Comparison of ENCODE assay signal across 14 mouse cellular contexts in the genomic region with DNA sequence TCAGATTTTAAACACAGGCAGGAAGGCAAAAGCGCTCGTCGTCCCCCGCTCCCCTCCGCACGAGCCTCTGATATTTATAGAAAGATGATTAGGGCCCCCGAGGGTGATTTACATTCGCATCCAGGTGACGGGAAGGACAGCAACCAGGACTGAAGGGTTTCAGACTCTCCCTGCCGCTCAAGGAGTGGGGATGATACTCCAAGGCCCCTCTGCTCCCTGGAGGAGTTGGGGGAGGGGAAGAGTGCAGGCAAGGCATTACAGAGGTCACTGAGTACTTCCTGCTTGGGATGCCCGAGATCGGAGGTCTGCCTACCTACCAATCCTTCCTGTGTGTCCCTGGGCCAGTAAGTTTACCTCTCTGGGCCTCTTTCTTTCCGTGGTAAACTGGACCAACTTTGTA. TPM values are rescaled to one million over a fixed set of nuclear protein-coding genes. Genes with fewer than 3 reads are reported as not detected.
DNase-seq lines count a peak whose midpoint lies in the region; ATAC-seq and TF ChIP-seq lines count a peak whose summit lies in the region.
"Had no signal": no experiment of that assay in that cellular context is flagged by ENCODE, and none has a peak within 500 bp of the region (broad histone marks: within the 10 kb centered on the region; RNA-seq: fewer than 3 reads in every experiment).

No protein-coding gene starts in this region.

- WGBS in heart, embryonic 15.5 days, result 16% methylated on average over 13 of the region's 13 CpGs
- WGBS in embryonic facial prominence, embryonic 13.5 days, result 13% methylated on average over 13 of the region's 13 CpGs
- WGBS in midbrain, embryonic 14.5 days, result 19% methylated on average over 13 of the region's 13 CpGs

- H3K9me3 ChIP-seq in heart, embryonic 15.5 days (replicated peaks), result no peaks in the 10 kb centered on the region
- H3K9me3 ChIP-seq in ES-Bruce4 (replicated peaks; ENCODE audit: control insufficient read depth, insufficient read depth, low read length, poor library complexity, severe bottlenecking), result no peaks in the 10 kb centered on the region
- H3K9me3 ChIP-seq in embryonic facial prominence, embryonic 13.5 days, result no peaks in the 10 kb centered on the region
- no peaks in the 10 kb centered on the region for H3K9me3 ChIP-seq in midbrain, embryonic 14.5 days (ENCODE audit: control insufficient read depth, low read length)
- H3K9me3 ChIP-seq: liver, embryonic 15.5 days had no signal

- H3K9ac ChIP-seq in heart, embryonic 15.5 days, result no peak overlapping the region
- H3K9ac ChIP-seq in ES-Bruce4 (ENCODE audit: low read depth, poor library complexity, severe bottlenecking), result peak overlapping the region; percentile 14; the same call in 1 of the 2 replicates
- H3K9ac ChIP-seq in embryonic facial prominence, embryonic 13.5 days, result no peak overlapping the region
- peak overlapping the region; percentile 24; the same call in 1 of the 2 replicates for H3K9ac ChIP-seq in midbrain, embryonic 14.5 days (replicated peaks; ENCODE audit: low read length)
- H3K9ac ChIP-seq: liver, embryonic 15.5 days had no signal

- ATAC-seq in heart, embryonic 15.5 days (replicated peaks; ENCODE audit: insufficient number of reproducible peaks, insufficient read depth, low FRiP score, low read depth), result no peak
- ATAC-seq in embryonic facial prominence, embryonic 13.5 days (ENCODE audit: insufficient number of reproducible peaks, insufficient read depth, low FRiP score, low TSS enrichment, low read depth), result no peak
- no peak for ATAC-seq in midbrain, embryonic 14.5 days (ENCODE audit: low FRiP score, low TSS enrichment)

- H3K4me3 ChIP-seq in heart, embryonic 15.5 days, result no peak overlapping the region
- peak overlapping the region; percentile 1; the same call in 1 of the 2 replicates for H3K4me3 ChIP-seq in ES-Bruce4 (ENCODE audit: low read depth, low read length)
- H3K4me3 ChIP-seq in embryonic facial prominence, embryonic 13.5 days, result no peak overlapping the region
- H3K4me3 ChIP-seq in midbrain, embryonic 14.5 days (replicated peaks; ENCODE audit: low read depth, low read length), result no peak overlapping the region
- H3K4me3 ChIP-seq: liver, embryonic 15.5 days had no signal

- peaks cover 9% of the 10 kb centered on the region for H3K4me1 ChIP-seq in heart, embryonic 15.5 days (replicated peaks)
- H3K4me1 ChIP-seq in ES-Bruce4 (ENCODE audit: control insufficient read depth, insufficient read depth, low read length), result peaks cover 2% of the 10 kb centered on the region
- peaks cover 22% of the 10 kb centered on the region for H3K4me1 ChIP-seq in embryonic facial prominence, embryonic 13.5 days
- peaks cover 15% of the 10 kb centered on the region for H3K4me1 ChIP-seq in midbrain, embryonic 14.5 days (ENCODE audit: control insufficient read depth, insufficient read depth, low read length)
- H3K4me1 ChIP-seq: liver, embryonic 15.5 days had no signal

- TF ChIP-seq EP300 in ES-Bruce4 (IDR thresholded peaks at IDR 0.05; ENCODE audit: insufficient read depth, low read depth, low read length), result no peak

- H3K4me2 ChIP-seq in heart, embryonic 15.5 days, result peak overlapping the region; percentile 41
- 0 out of 2 replicates have a peak overlapping the region, but pooled peaks have one; percentile 2 for H3K4me2 ChIP-seq in embryonic facial prominence, embryonic 13.5 days
- H3K4me2 ChIP-seq in midbrain, embryonic 14.5 days (ENCODE audit: low read length), result peak overlapping the region; percentile 38
- H3K4me2 ChIP-seq: liver, embryonic 15.5 days had no signal

- TF ChIP-seq CTCF in ES-Bruce4 (IDR thresholded peaks at IDR 0.05; ENCODE audit: low read depth, low read length), result no peak

- no peaks in the 10 kb centered on the region for H3K36me3 ChIP-seq in heart, embryonic 15.5 days
- H3K36me3 ChIP-seq in ES-Bruce4 (ENCODE audit: control insufficient read depth, insufficient read depth, low read length, poor library complexity, severe bottlenecking), result no peaks in the 10 kb centered on the region
- H3K36me3 ChIP-seq in embryonic facial prominence, embryonic 13.5 days, result no peaks in the 10 kb centered on the region
- H3K36me3 ChIP-seq in midbrain, embryonic 14.5 days (ENCODE audit: control insufficient read depth, insufficient read depth, low read length), result no peaks in the 10 kb centered on the region
- H3K36me3 ChIP-seq: liver, embryonic 15.5 days had no signal

- no peak for TF ChIP-seq POLR2A in ES-Bruce4 (IDR thresholded peaks at IDR 0.05; ENCODE audit: insufficient read depth, low read length)

- DNase-seq in heart, adult 9 months (ENCODE audit: low spot score in 2 of 2), result no peak
- no peak for DNase-seq in midbrain, embryonic 14.5 days
- DNase-seq in lung, postnatal 36 days, result no peak
- DNase-seq in gastrocnemius, postnatal 10 days, result no peak
- DNase-seq: adrenal gland, postnatal 25 days; thymus, postnatal 25 days had no signal

- no peak overlapping the region for H3K27ac ChIP-seq in heart, embryonic 15.5 days
- no peak overlapping the region for H3K27ac ChIP-seq in ES-Bruce4 (ENCODE audit: insufficient read depth, low read length)
- no peak overlapping the region for H3K27ac ChIP-seq in embryonic facial prominence, embryonic 13.5 days
- H3K27ac ChIP-seq in midbrain, embryonic 14.5 days (replicated peaks; ENCODE audit: low read depth, low read length), result peak overlapping the region; percentile 26; the same call in 1 of the 2 replicates
- H3K27ac ChIP-seq: liver, embryonic 15.5 days; stomach, postnatal 0 days had no signal

- H3K27me3 ChIP-seq in heart, embryonic 15.5 days, result peaks cover 100% of the 10 kb centered on the region
- no peaks in the 10 kb centered on the region for H3K27me3 ChIP-seq in ES-Bruce4 (ENCODE audit: control insufficient read depth, insufficient read depth, low read length, poor library complexity, severe bottlenecking)
- peaks cover 63% of the 10 kb centered on the region for H3K27me3 ChIP-seq in embryonic facial prominence, embryonic 13.5 days
- peaks cover 23% of the 10 kb centered on the region for H3K27me3 ChIP-seq in midbrain, embryonic 14.5 days (ENCODE audit: control insufficient read depth, insufficient read depth, low read length)

RNA-seq across cellular contexts. Expression of gene Epha8, which starts 13.4 kb away (rescaled TPM):
- polyA plus RNA-seq in heart, embryonic 15.5 days (2015; fragmentation: Nextera tagmentation; extraction: Ambion mirVana), result 0.04 and 0.08 TPM in 2 replicates
- 0.61 and 0.72 TPM in 2 replicates for polyA plus RNA-seq in ES-Bruce4 (2011; ENCODE audit: insufficient read depth, insufficient read length, low read depth, missing spikeins)
- 0.88 and 1.4 TPM in 2 replicates for polyA plus RNA-seq in embryonic facial prominence, embryonic 13.5 days (2015; fragmentation: Nextera tagmentation; extraction: Ambion mirVana)
- polyA plus RNA-seq in midbrain, embryonic 14.5 days (2014; fragmentation: Nextera tagmentation; extraction: Ambion mirVana), result 18.5 and 20.5 TPM in 2 replicates
- under 1 TPM in 1 of 2 experiments, not detected in 1; 0.05 TPM for total RNA-seq in gastrocnemius, postnatal 10 days (2021)
- total RNA-seq: gastrocnemius, adult 8-10 months; heart, postnatal 10 days; neutrophil, adult 5-6 weeks had no signal

RNA-seq across cellular contexts. Expression of gene C1qa, which starts 44.6 kb away (rescaled TPM):
- polyA plus RNA-seq in heart, embryonic 15.5 days (2015; fragmentation: Nextera tagmentation; extraction: Ambion mirVana), result 30.7 and 36.8 TPM in 2 replicates
- not detected in 2 replicates for polyA plus RNA-seq in ES-Bruce4 (2011; ENCODE audit: insufficient read depth, insufficient read length, low read depth, missing spikeins)
- polyA plus RNA-seq in embryonic facial prominence, embryonic 13.5 days (2015; fragmentation: Nextera tagmentation; extraction: Ambion mirVana), result 18.3 and 19.8 TPM in 2 replicates
- 12.7 and 23.0 TPM in 2 replicates for polyA plus RNA-seq in midbrain, embryonic 14.5 days (2014; fragmentation: Nextera tagmentation; extraction: Ambion mirVana)
- 10 to 100 TPM; 23.3 to 23.8 TPM for total RNA-seq in gastrocnemius, postnatal 10 days (2021)
- total RNA-seq: neutrophil, adult 5-6 weeks had no signal

RNA-seq across cellular contexts. Expression of gene C1qc, which starts 50.3 kb away (rescaled TPM):
- polyA plus RNA-seq in heart, embryonic 15.5 days (2015; fragmentation: Nextera tagmentation; extraction: Ambion mirVana), result 23.8 and 32.9 TPM in 2 replicates
- polyA plus RNA-seq in ES-Bruce4 (2011; ENCODE audit: insufficient read depth, insufficient read length, low read depth, missing spikeins), result not detected in 2 replicates
- 15.8 and 17.9 TPM in 2 replicates for polyA plus RNA-seq in embryonic facial prominence, embryonic 13.5 days (2015; fragmentation: Nextera tagmentation; extraction: Ambion mirVana)
- 11.0 and 19.3 TPM in 2 replicates for polyA plus RNA-seq in midbrain, embryonic 14.5 days (2014; fragmentation: Nextera tagmentation; extraction: Ambion mirVana)
- total RNA-seq in gastrocnemius, postnatal 10 days (2021), result 10 to 100 TPM; 22.7 to 23.9 TPM
- total RNA-seq: neutrophil, adult 5-6 weeks had no signal

RNA-seq across cellular contexts. Expression of gene C1qb, which starts 57.2 kb away (rescaled TPM):
- polyA plus RNA-seq in heart, embryonic 15.5 days (2015; fragmentation: Nextera tagmentation; extraction: Ambion mirVana), result 43.1 and 60.2 TPM in 2 replicates
- not detected in 2 replicates for polyA plus RNA-seq in ES-Bruce4 (2011; ENCODE audit: insufficient read depth, insufficient read length, low read depth, missing spikeins)
- 38.0 and 40.2 TPM in 2 replicates for polyA plus RNA-seq in embryonic facial prominence, embryonic 13.5 days (2015; fragmentation: Nextera tagmentation; extraction: Ambion mirVana)
- 19.1 and 40.0 TPM in 2 replicates for polyA plus RNA-seq in midbrain, embryonic 14.5 days (2014; fragmentation: Nextera tagmentation; extraction: Ambion mirVana)
- 10 to 100 TPM; 22.0 to 23.2 TPM for total RNA-seq in gastrocnemius, postnatal 10 days (2021)
- total RNA-seq: neutrophil, adult 5-6 weeks had no signal

Comparison
In these comparisons a context has a peak if more than half of its experiments do, and no peak if none do; other contexts are left out.
1. H3K9ac ChIP-seq: peak in ES-Bruce4 (single experiment) and midbrain, embryonic 14.5 days (single experiment); none in heart, embryonic 15.5 days (single experiment) and embryonic facial prominence, embryonic 13.5 days (single experiment).
2. RNA of gene C1qa, which starts 44.6 kb away (polyA plus RNA-seq): 30.7 to 36.8 TPM in heart, embryonic 15.5 days, 12.7 to 23.0 TPM in midbrain, embryonic 14.5 days and 18.3 to 19.8 TPM in embryonic facial prominence, embryonic 13.5 days; not detected in ES-Bruce4; every median in the first group is over 10 times any median in the second.
3. RNA of gene C1qc, which starts 50.3 kb away (polyA plus RNA-seq): 23.8 to 32.9 TPM in heart, embryonic 15.5 days, 11.0 to 19.3 TPM in midbrain, embryonic 14.5 days and 15.8 to 17.9 TPM in embryonic facial prominence, embryonic 13.5 days; not detected in ES-Bruce4; every median in the first group is over 10 times any median in the second.
4. Peak in every context shown above with its lines, with median percentiles within 50 percentile points of each other: H3K4me2 ChIP-seq.